Mouse (Mus musculus) kidney, postnatal 14 days (tissue): Measurements from ENCODE around the gene Rhbdl3.

Source experiments
- DNase-seq: peaks from one replicate; pipeline ENCODE4 v3.0.0; 2022; ENCODE audit warnings: mixed read lengths

Rhbdl3 gene

GRCm38 (mm10) chr11:80386790-80387189, 86.1 kb downstream of the Rhbdl3 start:
- no peak for DNase-seq

GRCm38 (mm10) chr11:80389885-80390284, 89.2 kb downstream of the Rhbdl3 start:
- DNase-seq = no peak

- DNase-seq = no peak
These were observed 90.9 kb downstream of the Rhbdl3 start for GRCm38 (mm10) chr11:80391407-80392120.

- no peak for DNase-seq
These were observed 95.2 kb downstream of the Rhbdl3 start for GRCm38 (mm10) chr11:80395930-80396329.

GRCm38 (mm10) chr11:80396617-80397016, 95.9 kb downstream of the Rhbdl3 start:
- DNase-seq = no peak
